Mouse (Mus musculus) heart, adult 9 months (tissue): Measurements from ENCODE around the gene Zfp42.
"Not testable (repeated sequence)": the region's sequence is repeated elsewhere in the genome, so short reads cannot be mapped to it uniquely, and the experiment has no call there.

Experiments
- DNase-seq, 2 experiments: peaks; one replicate each; pipeline ENCODE4 v3.0.0; 2022; ENCODE audit warnings: low spot score in 2 of 2

Gene Zfp42

GRCm38 (mm10) chr8:43306896-43307295 is at the start of gene Zfp42:
Zfp42 (minus strand) TSS chr8:43306980.
- no peak for DNase-seq

- DNase-seq, result no peak
Measured at GRCm38 (mm10) chr8:43356069-43356770, 49.4 kb upstream of the Zfp42 start.

GRCm38 (mm10) chr8:43352241-43352640 is 45.5 kb upstream of the Zfp42 start:
- not testable (repeated sequence) for DNase-seq

GRCm38 (mm10) chr8:43338555-43338954 is 31.8 kb upstream of the Zfp42 start:
- DNase-seq, result no peak

GRCm38 (mm10) chr8:43333465-43333864 is 26.7 kb upstream of the Zfp42 start:
- no peak for DNase-seq

GRCm38 (mm10) chr8:43331657-43332056 is 24.9 kb upstream of the Zfp42 start:
- DNase-seq, result no peak

GRCm38 (mm10) chr8:43329913-43330705 is 23.3 kb upstream of the Zfp42 start:
- DNase-seq, result no peak

- no peak for DNase-seq
Measured at GRCm38 (mm10) chr8:43328666-43329065, 21.9 kb upstream of the Zfp42 start.

GRCm38 (mm10) chr8:43320771-43321170 is 14.0 kb upstream of the Zfp42 start:
- DNase-seq, result no peak

- DNase-seq, result no peak
Measured at GRCm38 (mm10) chr8:43308213-43308612, 1.4 kb upstream of the Zfp42 start.

- DNase-seq, result no peak
Measured at GRCm38 (mm10) chr8:43305676-43306075, 1.1 kb downstream of the Zfp42 start.

GRCm38 (mm10) chr8:43299796-43300195 is 7.0 kb downstream of the Zfp42 start:
- no peak for DNase-seq

GRCm38 (mm10) chr8:43295826-43296225 is 11.0 kb downstream of the Zfp42 start:
- DNase-seq, result no peak

GRCm38 (mm10) chr8:43294191-43294590 is 12.6 kb downstream of the Zfp42 start:
- no peak for DNase-seq

GRCm38 (mm10) chr8:43290424-43291111 is 16.2 kb downstream of the Zfp42 start:
- DNase-seq, result no peak

- no peak for DNase-seq
Measured at GRCm38 (mm10) chr8:43289781-43290180, 17.0 kb downstream of the Zfp42 start.

GRCm38 (mm10) chr8:43288840-43289239 is 17.9 kb downstream of the Zfp42 start:
- no peak for DNase-seq

GRCm38 (mm10) chr8:43287456-43287855 is 19.3 kb downstream of the Zfp42 start:
- DNase-seq, result no peak

- DNase-seq, result no peak
Measured at GRCm38 (mm10) chr8:43283231-43283630, 23.5 kb downstream of the Zfp42 start.

GRCm38 (mm10) chr8:43278397-43278796 is 28.4 kb downstream of the Zfp42 start:
- DNase-seq, result no peak

GRCm38 (mm10) chr8:43260961-43261360 is 45.8 kb downstream of the Zfp42 start:
- no peak for DNase-seq

GRCm38 (mm10) chr8:43257886-43258285 is 48.9 kb downstream of the Zfp42 start:
- DNase-seq, result no peak

GRCm38 (mm10) chr8:43255695-43256094 is 51.1 kb downstream of the Zfp42 start:
- no peak for DNase-seq
